Mouse (Mus musculus) testis, postnatal 14 days (tissue): Measurements from ENCODE around the gene Dnase2a.

Experiments used
- DNase-seq: peaks from one replicate; pipeline ENCODE4 v3.0.0; 2021; ENCODE audit warnings: low spot score

The Dnase2a gene

GRCm38 (mm10) chr8:84936962-84937546 lies 28.7 kb downstream of the Dnase2a start, which contains the start of gene Mast1:
Mast1 (minus strand) TSS chr8:84937359.
- DNase-seq: no peak

DNA sequence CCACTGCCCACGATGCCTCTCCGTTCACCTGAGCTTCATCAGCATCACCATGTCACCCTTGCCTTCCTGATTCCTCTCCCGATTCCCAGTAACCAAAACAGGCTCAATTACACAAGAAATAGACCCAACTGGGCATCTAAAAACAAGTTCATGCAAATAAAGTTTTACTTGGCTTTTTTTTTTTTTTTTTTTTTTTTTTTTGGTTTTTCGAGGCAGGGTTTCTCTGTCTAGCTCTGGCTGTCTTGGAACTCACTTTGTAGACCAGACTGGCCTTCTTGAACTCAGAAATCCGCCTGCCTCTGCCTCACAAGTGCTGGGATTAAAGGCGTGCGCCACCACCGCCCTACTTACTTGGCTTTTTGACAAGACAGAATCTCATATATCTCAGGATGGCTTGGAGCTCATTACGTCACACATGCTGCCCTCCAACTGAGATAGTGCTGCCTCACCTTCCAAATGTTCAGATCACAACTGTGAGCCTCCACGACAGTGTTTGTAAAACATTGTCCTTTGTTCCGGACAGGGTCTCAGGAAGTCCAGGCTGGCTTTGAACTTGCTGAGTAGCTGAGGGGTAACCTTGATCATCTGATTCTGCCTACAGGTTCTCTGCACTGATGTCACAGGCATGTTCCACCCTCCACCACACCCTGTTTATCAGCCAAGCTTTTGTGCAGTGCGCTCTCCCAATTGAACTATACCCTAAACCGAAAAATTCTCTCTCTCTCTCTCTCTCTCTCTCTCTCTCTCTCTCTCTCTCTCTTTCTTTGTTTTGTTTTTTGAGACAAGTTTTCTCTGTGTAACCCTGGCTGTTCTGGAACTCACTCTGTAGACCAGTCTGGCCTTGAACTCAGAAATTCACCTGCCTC lies 29.5 kb downstream of the Dnase2a start:
- DNase-seq: no peak

- DNase-seq: no peak
Measured at GRCm38 (mm10) chr8:84943699-84944098, 35.3 kb downstream of the Dnase2a start.

DNA sequence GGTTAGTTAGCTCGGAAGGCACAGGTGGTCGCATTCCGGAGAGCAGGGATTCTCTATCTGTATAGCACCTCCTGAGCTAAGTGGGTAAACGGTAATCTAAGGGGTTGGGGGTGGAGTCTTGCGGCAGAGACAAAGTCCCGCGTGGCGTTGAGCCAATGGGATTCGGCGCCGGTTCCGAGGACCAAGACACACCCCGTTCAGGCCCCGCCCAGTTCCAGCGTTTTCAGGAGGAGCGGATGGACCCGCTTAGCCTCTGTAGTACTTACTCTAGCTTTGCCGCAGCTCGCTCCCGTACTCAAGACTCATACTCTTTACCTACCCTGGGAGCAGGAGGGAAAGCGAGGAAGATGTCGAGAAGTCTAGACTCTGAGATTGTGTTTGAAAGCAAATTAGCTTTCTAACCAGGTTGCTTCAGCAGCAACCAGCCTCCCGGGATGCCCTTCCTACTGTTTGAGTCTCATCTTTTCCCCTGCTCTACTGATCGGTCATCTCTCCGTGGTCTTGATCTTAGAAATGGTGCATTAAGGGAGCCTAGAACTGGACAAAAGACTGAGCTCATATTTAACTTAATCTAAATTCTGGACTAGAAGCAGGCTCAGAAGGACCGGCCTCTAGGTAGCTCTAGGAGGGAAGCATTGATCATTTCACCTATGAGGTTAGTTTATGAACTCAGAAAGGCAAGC lies 36.3 kb downstream of the Dnase2a start:
- peak; percentile 65 for DNase-seq

DNA sequence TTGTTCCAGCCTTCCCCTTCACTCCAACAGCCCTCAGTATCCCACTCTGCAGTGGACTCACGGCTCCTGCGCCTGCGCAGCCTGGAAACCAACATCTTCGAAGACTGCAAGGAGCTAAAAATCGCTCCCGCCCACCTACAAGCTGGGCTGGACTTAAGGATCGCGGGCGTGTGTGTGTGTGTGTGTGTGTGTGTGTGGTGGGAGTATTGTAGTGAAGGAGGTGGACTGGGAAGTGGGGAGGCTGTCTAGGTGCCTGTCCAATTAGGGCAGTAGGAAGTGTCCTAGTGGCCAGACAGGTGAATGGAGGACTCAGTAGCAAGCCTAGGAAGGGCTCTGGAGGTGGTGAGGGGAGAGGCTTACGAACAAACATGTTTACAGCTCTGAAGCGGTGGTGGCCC lies 36.9 kb downstream of the Dnase2a start:
- peak; percentile 6 for DNase-seq

- peak; percentile 59 for DNase-seq
Measured at GRCm38 (mm10) chr8:84945633-84946527, 37.5 kb downstream of the Dnase2a start.

DNA sequence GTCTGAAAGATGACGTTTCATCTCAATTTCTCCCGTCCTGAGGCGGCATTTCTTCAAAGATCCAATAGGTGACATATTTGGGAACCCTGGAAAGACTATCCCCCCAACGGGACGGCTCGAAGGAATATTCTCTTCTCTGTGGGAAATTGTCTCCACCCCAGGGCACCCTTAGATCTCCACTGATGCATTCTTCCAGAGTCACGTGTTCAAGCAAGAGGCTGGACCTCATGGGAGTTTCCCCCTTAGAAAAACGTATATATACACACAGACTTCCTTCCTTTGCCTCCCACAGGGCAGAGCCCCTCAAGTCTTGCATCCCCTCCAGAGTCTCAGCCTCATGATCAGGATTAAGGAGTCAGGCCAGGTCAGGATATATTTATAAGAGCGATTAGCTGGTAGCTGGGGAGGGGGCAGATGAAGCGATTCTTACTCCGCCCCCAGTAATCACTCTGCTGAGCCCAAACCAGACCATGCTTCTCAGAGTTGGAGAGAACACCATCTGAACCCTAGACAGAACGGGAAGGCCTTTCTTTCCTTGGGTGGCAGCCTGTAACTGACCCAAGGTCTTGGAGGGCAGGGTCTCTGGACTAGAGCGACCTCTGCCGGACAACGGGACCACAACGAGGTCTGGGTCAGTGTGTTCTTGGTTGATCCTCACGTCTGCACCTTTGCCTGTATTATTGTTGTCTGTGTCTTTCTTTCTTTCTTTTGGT lies 38.3 kb downstream of the Dnase2a start, which contains the start of gene Rtbdn:
Gene Rtbdn, plus strand, starts transcription at position 464 of the 713 bp plus-strand sequence.
- peak; percentile 28 for DNase-seq

GRCm38 (mm10) chr8:84947241-84947545 lies 38.8 kb downstream of the Dnase2a start:
- peak; percentile 26 for DNase-seq

- no peak for DNase-seq
Measured at GRCm38 (mm10) chr8:84949753-84950152, 41.4 kb downstream of the Dnase2a start.

- DNase-seq: peak; percentile 37
Measured at GRCm38 (mm10) chr8:84952612-84953255, 44.4 kb downstream of the Dnase2a start.

DNA sequence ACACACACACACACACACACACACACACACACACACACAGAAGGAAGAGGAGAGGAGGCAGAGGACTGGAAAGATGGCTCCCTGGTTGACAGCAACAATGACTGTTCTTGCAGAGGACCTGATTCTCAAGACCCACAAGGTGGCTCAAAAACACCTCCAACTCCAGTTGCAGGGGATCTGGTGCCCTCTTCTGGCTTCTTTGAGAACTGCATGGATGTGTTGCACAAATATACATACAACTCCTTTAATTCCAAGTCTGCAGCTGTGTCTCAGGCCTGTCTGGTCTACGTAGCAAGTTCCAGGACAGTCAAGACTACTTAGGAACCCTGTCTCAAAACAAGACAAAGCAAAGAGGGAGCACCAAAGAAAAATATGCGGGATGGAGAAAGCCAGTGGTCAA lies 48.4 kb downstream of the Dnase2a start:
- DNase-seq: peak; percentile 47

DNA sequence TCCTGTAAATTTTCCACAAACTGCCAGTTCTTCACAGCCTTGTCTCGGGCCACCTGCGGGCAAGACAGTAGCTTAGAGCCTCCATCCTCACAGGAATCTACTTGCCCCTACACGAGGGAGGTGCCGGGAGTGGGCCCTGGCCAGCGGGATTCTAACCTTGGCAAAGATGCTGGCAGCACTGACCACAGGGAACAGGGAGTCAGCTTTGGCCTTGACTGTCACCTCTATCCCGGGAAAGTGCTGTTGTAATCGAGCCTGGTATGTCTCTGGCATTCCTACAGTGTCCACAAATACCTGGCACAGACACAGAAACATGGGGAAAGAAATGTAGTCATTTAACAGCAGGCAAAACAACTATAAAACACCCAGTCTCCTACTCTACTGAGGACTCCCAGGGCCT lies 51.5 kb downstream of the Dnase2a start:
- peak; percentile 73 for DNase-seq

DNA sequence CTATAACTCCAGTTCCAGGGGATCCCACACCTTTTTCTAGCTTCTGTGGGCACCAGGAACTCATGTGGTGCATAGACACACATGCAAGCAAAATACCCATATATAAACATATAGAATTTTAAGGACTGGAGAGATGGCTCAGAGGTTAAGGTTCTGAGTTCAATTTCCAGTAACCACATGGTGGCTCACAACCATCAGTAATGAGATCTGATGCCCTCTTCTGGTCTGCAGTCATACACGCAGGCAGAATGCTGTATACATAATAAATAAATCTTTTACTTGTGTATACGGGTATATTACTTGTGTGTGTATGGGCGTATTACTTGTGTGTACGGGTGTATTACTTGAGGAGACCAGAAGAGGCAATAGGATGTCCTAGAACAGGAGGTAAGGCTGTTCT lies 55.6 kb downstream of the Dnase2a start:
- no peak for DNase-seq

DNA sequence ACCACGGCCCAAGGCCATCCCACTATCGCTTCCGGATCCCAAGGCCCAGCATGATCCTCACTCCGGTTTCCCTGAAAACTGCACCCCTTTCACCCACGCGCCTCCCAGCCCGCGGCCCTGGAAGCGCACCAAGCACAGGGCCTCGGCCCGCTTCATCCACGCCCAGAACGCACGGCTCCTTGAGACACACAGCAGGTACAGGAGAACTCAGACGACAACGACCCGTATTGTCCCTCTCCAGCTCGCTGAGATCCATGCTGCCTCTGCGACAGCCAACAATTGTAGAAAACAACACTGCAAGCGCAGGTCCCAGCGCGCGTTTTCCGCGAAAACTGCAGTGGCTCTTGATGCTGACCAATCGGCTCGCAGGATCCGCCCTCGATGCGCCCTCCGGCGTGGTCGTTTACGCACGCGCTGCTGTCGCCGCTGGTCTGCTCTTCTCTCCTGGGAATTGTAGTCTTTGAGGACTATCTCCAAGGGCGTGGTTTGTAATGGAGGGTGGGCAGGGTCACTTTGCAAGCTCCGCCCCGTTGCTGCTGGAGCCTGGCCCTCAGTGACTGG lies 57.5 kb downstream of the Dnase2a start:
- peak; percentile 92 for DNase-seq

DNA sequence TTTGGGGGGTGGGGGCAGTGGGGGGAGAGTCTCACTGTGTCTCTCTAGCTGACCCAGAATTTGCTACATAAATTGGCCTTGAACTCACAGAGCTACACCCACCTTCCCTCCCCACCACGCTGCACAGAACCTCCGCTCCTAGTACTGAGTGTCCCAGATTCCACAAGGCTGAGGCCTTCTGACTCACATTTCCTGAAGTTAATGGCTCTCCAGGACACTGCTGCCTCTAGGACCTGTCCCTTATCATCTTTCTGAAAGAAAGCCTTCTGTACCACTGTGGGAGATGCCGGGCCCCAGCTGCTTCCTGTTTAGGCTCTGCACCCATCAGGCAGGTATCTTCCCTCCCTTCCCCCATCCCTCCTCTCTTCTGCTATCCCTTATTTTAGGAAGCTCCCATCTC lies 58.2 kb downstream of the Dnase2a start:
- DNase-seq: peak; percentile 53

GRCm38 (mm10) chr8:84967532-84968304 lies 59.4 kb downstream of the Dnase2a start:
- no peak for DNase-seq

GRCm38 (mm10) chr8:84968650-84969049 lies 60.3 kb downstream of the Dnase2a start:
- DNase-seq: no peak

DNA sequence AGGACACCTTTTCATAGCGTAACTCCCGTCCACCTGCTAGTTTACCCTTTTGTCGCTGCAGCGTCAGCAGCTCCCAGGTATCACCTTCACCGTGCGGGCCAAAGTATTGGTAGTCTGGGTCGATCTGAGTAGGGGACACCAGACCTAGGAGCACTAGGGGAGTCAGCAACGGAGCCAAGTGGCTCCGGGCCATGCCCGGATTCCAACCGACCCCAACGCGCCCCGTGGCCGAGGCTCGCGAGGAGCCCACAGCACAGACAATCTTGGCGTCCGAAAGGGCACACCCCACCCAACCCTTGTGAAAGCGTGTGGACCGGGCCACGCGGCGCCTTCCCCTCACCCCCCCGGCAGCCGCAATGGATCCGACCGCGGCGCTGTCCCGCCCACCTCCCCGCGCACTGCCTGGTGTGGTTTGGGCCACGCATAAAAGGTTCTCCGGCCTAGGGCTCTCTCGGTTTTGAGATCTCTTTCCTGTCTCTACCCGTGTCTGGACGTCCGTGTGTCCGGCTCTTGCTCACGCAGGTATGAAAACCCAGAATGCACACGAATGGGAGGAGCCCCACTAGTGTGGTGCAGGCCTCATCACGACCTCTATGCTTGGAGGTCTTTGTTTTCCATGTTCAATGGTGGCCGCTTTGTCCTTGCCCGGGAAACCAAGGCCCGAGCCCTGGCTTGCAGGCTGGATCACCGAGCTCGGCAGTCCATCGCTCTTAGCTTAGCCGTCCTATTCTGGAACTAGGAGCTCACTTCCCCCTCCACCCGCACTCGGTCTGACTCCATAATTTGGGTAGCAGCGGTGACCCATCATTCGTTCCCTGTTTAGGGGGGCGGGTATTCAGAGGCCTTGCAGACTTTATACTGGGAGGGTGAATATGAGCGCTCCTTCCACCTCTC lies 61.1 kb downstream of the Dnase2a start, which contains the start of the genes Gm49661, Prdx2 and Rnaseh2a:
Gene Gm49661, minus strand, starts transcription at position 193 of the 894 bp plus-strand sequence.
Gene Prdx2, plus strand, starts transcription at position 347 of the 894 bp plus-strand sequence.
Gene Rnaseh2a, minus strand, starts transcription at position 527 of the 894 bp plus-strand sequence.
- DNase-seq: no peak
